ENCODE assay signal across 8 mouse cellular contexts in the genomic region with DNA sequence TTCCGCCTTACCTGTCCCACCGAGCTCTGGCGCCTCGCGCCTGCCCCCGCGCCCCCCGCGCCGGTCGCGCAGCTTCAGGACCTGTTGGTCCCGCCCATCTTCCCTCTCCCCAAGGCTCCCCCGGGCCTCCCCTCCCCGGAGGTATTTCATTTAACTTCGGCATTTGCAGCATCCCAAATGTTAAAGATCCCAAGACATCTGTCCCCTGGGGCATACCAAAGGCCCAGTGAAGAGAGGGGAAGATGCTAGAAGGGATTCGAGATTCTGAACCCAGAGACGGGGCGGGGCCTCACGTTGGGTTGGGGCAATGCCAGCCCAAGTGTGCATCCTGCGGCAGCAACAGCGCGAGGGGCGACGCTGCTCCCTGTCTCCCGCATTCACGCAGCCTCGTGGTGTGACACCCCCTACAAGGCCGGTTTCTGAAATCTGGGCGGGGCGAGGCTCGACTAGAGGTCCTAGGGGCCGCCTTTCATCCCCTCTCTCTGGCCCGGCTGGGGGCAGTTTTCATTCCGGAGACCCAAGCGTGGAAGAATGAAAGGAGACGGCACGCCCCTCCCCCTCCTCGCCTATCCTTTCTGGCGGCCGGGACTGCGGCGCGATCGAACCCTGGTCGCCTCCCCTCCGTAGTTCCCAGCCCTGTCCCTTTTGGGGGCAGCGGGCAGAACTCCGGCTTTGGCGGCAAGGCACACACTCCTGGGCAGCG. TPM values are rescaled to one million over a fixed set of nuclear protein-coding genes. Genes with fewer than 3 reads are reported as not detected.
DNase-seq lines count a peak whose midpoint lies in the region; ATAC-seq and TF ChIP-seq lines count a peak whose summit lies in the region.

Gene Inava (minus strand): TSS at position 373 of the 703 bp plus-strand sequence.

- 0 out of 2 replicates have a peak, but pooled peaks cover 16% of the 10 kb centered on the region for H3K27me3 ChIP-seq in hindbrain, embryonic 13.5 days
- peaks cover 69% of the 10 kb centered on the region for H3K27me3 ChIP-seq in midbrain, embryonic 12.5 days
- no peaks in the 10 kb centered on the region for H3K27me3 ChIP-seq in stomach, postnatal 0 days (ENCODE audit: control insufficient read depth, insufficient read depth, low read length)

- H3K9me3 ChIP-seq in hindbrain, embryonic 13.5 days: no peaks in the 10 kb centered on the region
- no peaks in the 10 kb centered on the region for H3K9me3 ChIP-seq in midbrain, embryonic 12.5 days
- no peaks in the 10 kb centered on the region for H3K9me3 ChIP-seq in stomach, postnatal 0 days (ENCODE audit: control insufficient read depth, low read length)

- TF ChIP-seq CTCF in stomach, postnatal 0 days (IDR thresholded peaks at IDR 0.05; ENCODE audit: low read depth): no peak

- no peak for TF ChIP-seq EP300 in stomach, postnatal 0 days (optimal IDR thresholded peaks at IDR 0.05)

- peak; percentile 22 for DNase-seq in gastrocnemius, postnatal 14 days
- no peak for DNase-seq in gastrocnemius, adult 8-10 months (ENCODE audit: low spot score in 2 of 2)
- DNase-seq in ZHBTc4 (ENCODE audit: low read depth, low spot score): peak; percentile 96
- peak; percentile 95 for DNase-seq in embryo, embryonic 9.5 days (ENCODE audit: extremely low spot score)
- DNase-seq in left cerebral cortex, postnatal 4 days: peak; percentile 74
- DNase-seq in stomach, postnatal 0 days (ENCODE audit: low spot score): peak; percentile 69

- H3K4me1 ChIP-seq in hindbrain, embryonic 13.5 days (replicated peaks): peaks cover 52% of the 10 kb centered on the region
- peaks cover 48% of the 10 kb centered on the region for H3K4me1 ChIP-seq in midbrain, embryonic 12.5 days
- H3K4me1 ChIP-seq in stomach, postnatal 0 days (replicated peaks; ENCODE audit: control insufficient read depth, insufficient read depth): no peaks in the 10 kb centered on the region; the same call in 1 of the 2 replicates

- peak within 1 kb of the TSS; percentile 51 for H3K4me3 ChIP-seq in hindbrain, embryonic 13.5 days
- peak within 1 kb of the TSS; percentile 61 for H3K4me3 ChIP-seq in midbrain, embryonic 12.5 days
- H3K4me3 ChIP-seq in stomach, postnatal 0 days (ENCODE audit: low read depth, low read length): peak within 1 kb of the TSS; percentile 55

- ATAC-seq in hindbrain, embryonic 13.5 days (ENCODE audit: low FRiP score): peak; percentile 72
- ATAC-seq in midbrain, embryonic 12.5 days (ENCODE audit: low FRiP score, low read depth): peak; percentile 90
- no peak for ATAC-seq in stomach, postnatal 0 days (ENCODE audit: low FRiP score, low TSS enrichment)

- peak within 1 kb of the TSS; percentile 80 for H3K4me2 ChIP-seq in hindbrain, embryonic 13.5 days
- peak within 1 kb of the TSS; percentile 76 for H3K4me2 ChIP-seq in midbrain, embryonic 12.5 days (replicated peaks)
- peak within 1 kb of the TSS; percentile 93 for H3K4me2 ChIP-seq in stomach, postnatal 0 days (replicated peaks; ENCODE audit: low read depth)

- H3K36me3 ChIP-seq in hindbrain, embryonic 13.5 days: no peaks in the 10 kb centered on the region
- no peaks in the 10 kb centered on the region for H3K36me3 ChIP-seq in midbrain, embryonic 12.5 days
- no peaks in the 10 kb centered on the region for H3K36me3 ChIP-seq in stomach, postnatal 0 days (ENCODE audit: control insufficient read depth, insufficient read depth, low read length)

- H3K27ac ChIP-seq in hindbrain, embryonic 13.5 days: peak within 1 kb of the TSS; percentile 35; the same call in 1 of the 2 replicates
- peak within 1 kb of the TSS; percentile 52; the same call in 1 of the 2 replicates for H3K27ac ChIP-seq in midbrain, embryonic 12.5 days (replicated peaks)
- peak within 1 kb of the TSS; percentile 81 for H3K27ac ChIP-seq in stomach, postnatal 0 days (replicated peaks)

- H3K9ac ChIP-seq in hindbrain, embryonic 13.5 days: peak within 1 kb of the TSS; percentile 66
- peak within 1 kb of the TSS; percentile 70 for H3K9ac ChIP-seq in midbrain, embryonic 12.5 days (replicated peaks)
- peak within 1 kb of the TSS; percentile 64 for H3K9ac ChIP-seq in stomach, postnatal 0 days (ENCODE audit: low read length)

- WGBS in hindbrain, embryonic 13.5 days: 1% methylated on average over 46 of the region's 51 CpGs
- WGBS in midbrain, embryonic 12.5 days: 1% methylated on average over 51 of the region's 51 CpGs
- under 1% methylated on average over 46 of the region's 51 CpGs for WGBS in stomach, postnatal 0 days

- intact Hi-C loops in gastrocnemius, postnatal 14 days (cut with DNase I; ENCODE audit: low total_unique reads): no loop called here
- intact Hi-C loops in left cerebral cortex, postnatal 4 days (cut with DNase I): no loop called here

RNA-seq across cellular contexts. Expression of gene Inava, which starts in this region (rescaled TPM):
- total RNA-seq in gastrocnemius, postnatal 14 days (2021): not detected
- total RNA-seq in gastrocnemius, adult 8-10 months (2022): not detected
- polyA plus RNA-seq in hindbrain, embryonic 13.5 days (2015; fragmentation: Nextera tagmentation; extraction: Ambion mirVana): 3.4 and 3.5 TPM in 2 replicates
- total RNA-seq in left cerebral cortex, postnatal 4 days (2021): 1 to 10 TPM; 4.8 to 5.9 TPM
- polyA plus RNA-seq in midbrain, embryonic 12.5 days (2016; fragmentation: Nextera tagmentation; extraction: Ambion mirVana): 10.9 and 13.9 TPM in 2 replicates
- polyA plus RNA-seq in stomach, postnatal 0 days (2015; fragmentation: Nextera tagmentation; extraction: Ambion mirVana): 32.0 and 35.7 TPM in 2 replicates

Comparison
In these comparisons a context has a peak if more than half of its experiments do, and no peak if none do; other contexts are left out.
1. RNA of gene Inava (total RNA-seq): 4.8 to 5.9 TPM in left cerebral cortex, postnatal 4 days; not detected in gastrocnemius, postnatal 14 days and not detected in gastrocnemius, adult 8-10 months; every median in the first group is over 4 times any median in the second.
2. Peak in DNase-seq in gastrocnemius, postnatal 14 days; RNA of the gene not detected or under 1 TPM.
3. DNase-seq: peak in ZHBTc4 (single experiment), embryo, embryonic 9.5 days (single experiment), left cerebral cortex, postnatal 4 days (single experiment) and stomach, postnatal 0 days (single experiment); none in gastrocnemius, adult 8-10 months (0 of 2).
4. Peak in every context shown above with its lines, with median percentiles within 50 percentile points of each other: H3K27ac ChIP-seq, H3K4me2 ChIP-seq, H3K4me3 ChIP-seq and H3K9ac ChIP-seq.